Mouse (Mus musculus) hindbrain, embryonic 12.5 days (tissue): ENCODE data around the gene Akt3. TPM values are rescaled to one million over a fixed set of nuclear protein-coding genes. Genes with fewer than 3 reads are reported as not detected.
A peak's percentile ranks its signal among the peaks of the same experiment; 100 is the strongest.

Source experiments
- ATAC-seq: fragments of 200-750 bp; cut with Nextera tagmentation; 2 replicates; pipeline ENCODE4 v1.8.0; 2017; ENCODE audit warnings: moderate TSS enrichment; ENCODE audit not compliant: low FRiP score
- H3K27ac ChIP-seq: fragments of 300-500 bp; sonication (generic); 2 replicates; pipeline ENCODE4 v1.5.1; 2016; ENCODE audit warnings: mild to moderate bottlenecking
- H3K27me3 ChIP-seq: fragments of 300-500 bp; sonication (generic); 2 replicates; pipeline ENCODE4 v1.6.1; 2016; ENCODE audit warnings: mild to moderate bottlenecking
- H3K36me3 ChIP-seq: fragments of 300-500 bp; sonication (generic); 2 replicates; pipeline ENCODE4 v1.6.1; 2016; ENCODE audit warnings: mild to moderate bottlenecking
- H3K4me1 ChIP-seq: fragments of 300-500 bp; sonication (generic); 2 replicates; pipeline ENCODE4 v1.6.1; 2016
- H3K4me2 ChIP-seq: fragments of 300-500 bp; sonication (generic); replicated peaks from 2 replicates; pipeline ENCODE4 v1.6.1; 2016; ENCODE audit warnings: mild to moderate bottlenecking
- H3K4me3 ChIP-seq: fragments of 300-500 bp; sonication (generic); 2 replicates; pipeline ENCODE4 v1.5.1; 2016; ENCODE audit warnings: mild to moderate bottlenecking
- H3K9ac ChIP-seq: fragments of 300-500 bp; sonication (generic); 2 replicates; pipeline ENCODE4 v1.6.1; 2016; ENCODE audit warnings: mild to moderate bottlenecking, moderate library complexity
- H3K9me3 ChIP-seq: fragments of 300-500 bp; sonication (generic); replicated peaks from 2 replicates; pipeline ENCODE4 v1.6.1; 2016; ENCODE audit warnings: mild to moderate bottlenecking
- WGBS: fragments of 180-500 bp; shearing (Covaris S2); methylation state at CpG from one replicate; pipeline ENCODE4 v1.1.7; 2016; 5-methylcytosine and 5-hydroxymethylcytosine counted together
- polyA plus RNA-seq: library from polyadenylated mRNA; unstranded; fragments of >200 nt; fragmentation: Nextera tagmentation; extraction: Ambion mirVana; gene quantifications from 2 replicates; pipeline ENCODE4 v1.2.1, GENCODE M21; 2016

Gene Akt3
- polyA plus RNA-seq, 1 experiment from 2014 or later = 28.8 TPM

DNA sequence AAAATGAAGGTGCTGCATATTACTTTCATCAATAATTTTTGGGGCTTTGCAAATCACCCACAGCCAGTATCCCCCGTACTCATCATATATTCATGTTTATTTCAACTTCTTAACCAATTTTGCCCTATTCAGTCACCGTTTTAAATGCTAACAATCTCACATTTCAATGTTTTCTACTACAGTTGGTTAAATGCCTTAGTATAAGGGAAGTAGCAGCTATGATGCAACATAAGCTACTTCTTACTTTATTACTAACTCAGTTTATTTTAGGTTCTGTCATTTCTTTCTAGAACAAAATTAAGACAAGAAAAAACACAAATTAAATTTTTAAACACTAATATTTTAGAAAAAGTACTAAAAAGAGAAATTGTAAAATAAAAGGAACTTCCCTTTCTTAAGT, 78.4 kb downstream of the Akt3 start:
- H3K27ac ChIP-seq = no peak overlapping the region
- no peaks in the 10 kb centered on the region for H3K36me3 ChIP-seq
- H3K4me3 ChIP-seq = no peak overlapping the region
- 0 out of 2 replicates have a peak, but pooled peaks cover 2% of the 10 kb centered on the region for H3K4me1 ChIP-seq
- WGBS = 92% methylated on average over 2 of the region's 2 CpGs
- no peak for ATAC-seq
- H3K9me3 ChIP-seq = no peaks in the 10 kb centered on the region
- no peak overlapping the region for H3K4me2 ChIP-seq
- no peak overlapping the region for H3K9ac ChIP-seq
- no peaks in the 10 kb centered on the region for H3K27me3 ChIP-seq

DNA sequence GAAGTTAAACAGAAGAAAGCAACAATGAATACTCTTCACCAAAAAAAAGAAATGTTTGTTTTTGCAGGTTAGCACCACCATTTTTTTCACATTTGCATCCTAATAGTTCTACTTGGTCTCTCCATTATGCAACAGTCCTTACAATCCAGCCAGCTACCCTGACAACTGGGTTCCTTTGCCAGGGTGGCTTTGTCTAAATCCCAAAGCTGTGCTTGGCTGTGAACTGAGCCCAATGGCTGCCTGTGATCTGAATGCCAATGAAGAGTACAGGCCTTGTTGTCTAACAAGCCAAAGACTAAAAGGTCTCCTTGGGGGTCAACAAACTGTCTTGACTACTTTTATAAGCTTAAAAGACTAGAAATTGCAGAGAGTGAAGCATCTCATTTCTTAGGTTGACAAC, 82.6 kb downstream of the Akt3 start:
- peak; percentile 93 for ATAC-seq
- Histone ChIP-seq H3K36me3 (no peaks in the 10 kb centered on the region), H3K27me3 (no peaks in the 10 kb centered on the region), H3K27ac (peak overlapping the region; percentile 44; the same call in 1 of the 2 replicates), H3K4me2 (no peak overlapping the region), H3K4me3 (no peak overlapping the region), H3K9ac (no peak overlapping the region), H3K4me1 (peaks cover 8% of the 10 kb centered on the region; the same call in 1 of the 2 replicates), H3K9me3 (no peaks in the 10 kb centered on the region)

DNA sequence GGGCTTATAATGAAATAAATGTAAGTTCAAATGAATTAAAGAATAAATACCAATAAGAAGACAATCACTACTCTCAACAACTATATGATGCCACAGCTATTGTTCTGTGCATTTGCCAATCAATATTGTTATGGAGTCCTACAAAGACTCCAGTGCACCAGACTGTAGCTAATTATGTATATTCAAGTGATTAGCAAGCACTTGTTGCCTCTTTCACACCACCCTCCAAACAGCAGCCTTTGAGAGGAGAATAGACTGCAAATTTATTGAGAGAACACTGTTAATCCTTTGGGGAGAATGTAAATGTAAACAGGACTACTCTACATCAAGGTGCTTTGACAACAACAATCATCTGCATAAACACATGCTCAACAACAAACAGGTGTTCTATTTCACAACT, 86.7 kb downstream of the Akt3 start:
- no peak for ATAC-seq

DNA sequence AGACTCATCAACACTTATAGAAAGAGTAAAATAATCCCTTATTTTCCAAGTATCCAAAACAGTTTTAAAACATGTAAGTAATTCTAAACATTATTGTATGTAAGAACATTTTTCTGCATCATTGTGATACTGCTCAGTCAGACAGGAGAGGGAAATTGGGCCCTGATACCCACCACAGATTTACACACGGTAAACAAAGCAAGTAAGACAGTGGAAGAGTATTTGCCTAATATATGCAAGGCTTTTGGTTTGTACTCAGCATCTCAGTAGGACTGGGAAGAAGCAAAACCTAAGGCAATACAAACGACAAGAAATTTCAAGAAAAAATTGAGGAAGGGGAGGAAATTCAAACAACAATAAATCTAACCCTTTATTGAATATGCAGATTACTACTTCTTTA, 92.2 kb downstream of the Akt3 start:
- H3K9ac ChIP-seq = no peak overlapping the region
- no peaks in the 10 kb centered on the region for H3K9me3 ChIP-seq
- H3K4me2 ChIP-seq = no peak overlapping the region
- H3K27me3 ChIP-seq = no peaks in the 10 kb centered on the region
- ATAC-seq = no peak
- 23% methylated on average over 2 of the region's 2 CpGs for WGBS
- no peak overlapping the region for H3K4me3 ChIP-seq
- H3K4me1 ChIP-seq = 0 out of 2 replicates have a peak, but pooled peaks cover 7% of the 10 kb centered on the region
- H3K36me3 ChIP-seq = no peaks in the 10 kb centered on the region
- no peak overlapping the region for H3K27ac ChIP-seq

More for the DNA sequence above, 86.7 kb downstream of the Akt3 start:
- Histone ChIP-seq H3K9ac (no peak overlapping the region), H3K4me3 (no peak overlapping the region), H3K4me2 (no peak overlapping the region), H3K27me3 (no peaks in the 10 kb centered on the region), H3K4me1 (peaks cover 14% of the 10 kb centered on the region; the same call in 1 of the 2 replicates), H3K9me3 (no peaks in the 10 kb centered on the region), H3K27ac (no peak overlapping the region; the same call in 1 of the 2 replicates), H3K36me3 (no peaks in the 10 kb centered on the region)

DNA sequence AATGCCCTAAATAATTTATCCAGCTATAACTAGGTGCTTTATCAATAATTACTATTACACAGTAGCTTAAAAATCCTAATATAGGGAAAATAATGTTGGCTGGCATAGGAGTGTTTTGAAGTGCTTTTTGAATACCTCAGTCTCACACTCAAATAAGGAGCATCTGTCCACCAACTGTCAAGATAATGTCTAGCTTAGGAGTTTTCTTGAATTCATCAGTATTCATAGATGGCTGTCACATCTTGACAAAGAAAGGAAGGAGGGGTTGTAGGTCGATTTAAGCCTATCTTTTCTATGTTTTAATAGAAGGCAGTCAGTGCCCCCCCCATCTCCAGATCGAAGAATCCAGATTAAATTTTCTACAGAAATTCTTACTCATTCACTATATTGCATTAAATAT, 92.7 kb downstream of the Akt3 start:
- ATAC-seq = no peak
- Histone ChIP-seq H3K27ac (no peak overlapping the region), H3K9ac (no peak overlapping the region), H3K36me3 (no peaks in the 10 kb centered on the region), H3K4me2 (no peak overlapping the region), H3K4me1 (0 out of 2 replicates have a peak, but pooled peaks cover 7% of the 10 kb centered on the region), H3K27me3 (no peaks in the 10 kb centered on the region), H3K4me3 (no peak overlapping the region), H3K9me3 (no peaks in the 10 kb centered on the region)
- 53% methylated on average over 2 of the region's 2 CpGs for WGBS

DNA sequence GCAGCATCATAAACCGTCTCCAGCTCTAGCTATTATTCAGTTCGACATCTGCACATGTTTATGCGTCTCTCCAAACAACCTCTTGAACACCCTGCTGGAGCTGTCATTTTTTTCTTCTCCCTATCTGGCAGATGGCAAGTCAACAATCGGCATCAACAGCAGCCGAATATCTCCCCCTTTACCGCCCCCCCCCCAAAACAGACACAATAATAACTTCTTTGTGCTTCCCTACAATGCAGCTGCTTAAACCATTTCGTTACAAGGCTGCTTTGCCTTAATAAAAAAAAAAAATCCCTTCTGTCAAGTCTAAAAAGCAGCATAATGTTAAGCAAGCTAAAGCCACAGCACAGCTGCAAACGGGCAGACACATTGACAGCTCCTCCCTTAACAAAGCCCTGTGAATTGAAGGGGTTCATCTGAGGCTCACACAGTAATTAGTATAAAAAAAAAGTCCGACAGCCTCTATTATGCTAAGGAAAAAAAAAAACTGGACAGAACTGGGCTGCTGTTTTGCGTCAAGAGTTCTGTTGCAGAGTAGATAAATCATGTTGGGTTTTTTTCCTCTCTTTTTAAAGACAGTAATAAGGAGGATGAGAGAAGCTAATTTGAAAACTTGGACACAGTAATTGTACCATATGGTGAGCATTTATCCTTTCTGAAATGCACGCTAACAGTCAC, 107.5 kb downstream of the Akt3 start:
- H3K9ac ChIP-seq = no peak overlapping the region

DNA sequence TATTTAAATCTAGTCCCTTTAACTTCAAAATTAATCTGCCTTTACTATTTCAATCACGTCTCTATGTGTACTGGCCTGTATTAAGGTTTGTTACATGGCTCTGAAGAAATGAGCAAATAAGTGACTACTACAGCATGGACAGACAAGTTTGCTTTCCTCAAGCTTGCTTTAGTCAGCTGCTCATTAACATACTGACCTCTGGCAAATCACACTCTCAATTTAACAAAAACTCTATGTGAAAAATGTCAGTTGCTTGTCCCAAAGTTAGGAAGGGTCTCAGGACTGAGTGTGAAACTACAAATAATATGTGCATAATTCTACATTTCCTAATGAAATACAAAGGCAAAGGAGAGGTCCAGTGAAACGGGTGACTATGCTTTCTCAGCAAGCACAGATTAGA, 109.3 kb downstream of the Akt3 start:
- Histone ChIP-seq H3K9me3 (no peaks in the 10 kb centered on the region), H3K4me2 (no peak overlapping the region), H3K27ac (peak overlapping the region; percentile 55), H3K36me3 (no peaks in the 10 kb centered on the region), H3K27me3 (no peaks in the 10 kb centered on the region), H3K9ac (no peak overlapping the region), H3K4me1 (peaks cover 13% of the 10 kb centered on the region), H3K4me3 (no peak overlapping the region)
- no peak for ATAC-seq
- WGBS = 23% methylated on average over 2 of the region's 2 CpGs

More for the DNA sequence above, 107.5 kb downstream of the Akt3 start:
- WGBS = 6% methylated on average over 11 of the region's 11 CpGs
- no peaks in the 10 kb centered on the region for H3K27me3 ChIP-seq
- peak overlapping the region; percentile 79 for H3K27ac ChIP-seq
- peak; percentile 91 for ATAC-seq
- no peak overlapping the region for H3K4me3 ChIP-seq
- H3K4me1 ChIP-seq = peaks cover 13% of the 10 kb centered on the region
- peak overlapping the region; percentile 43 for H3K4me2 ChIP-seq
- no peaks in the 10 kb centered on the region for H3K36me3 ChIP-seq
- no peaks in the 10 kb centered on the region for H3K9me3 ChIP-seq

DNA sequence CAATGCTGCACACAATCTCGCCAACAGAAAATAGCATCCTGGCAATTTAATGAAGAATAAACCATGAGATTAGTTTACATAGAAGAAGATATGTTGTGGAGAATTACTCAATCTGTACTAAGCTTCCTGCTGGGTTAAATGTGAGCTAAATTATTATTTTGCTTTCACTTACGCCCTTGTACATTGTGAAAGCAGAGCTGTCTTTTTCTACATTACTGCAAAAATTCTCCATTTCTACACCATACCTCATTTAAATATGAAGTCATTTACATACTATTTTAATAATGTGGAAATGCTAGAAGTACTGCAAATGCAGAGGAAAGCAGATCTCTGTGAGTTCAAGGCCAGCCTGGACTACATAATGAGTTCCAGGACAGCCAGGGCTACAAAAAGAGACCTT, 116.5 kb downstream of the Akt3 start:
- no peak overlapping the region for H3K4me3 ChIP-seq
- H3K9ac ChIP-seq = no peak overlapping the region
- H3K4me2 ChIP-seq = no peak overlapping the region
- no peak overlapping the region for H3K27ac ChIP-seq
- no peaks in the 10 kb centered on the region for H3K9me3 ChIP-seq
- H3K4me1 ChIP-seq = no peaks in the 10 kb centered on the region
- no peaks in the 10 kb centered on the region for H3K36me3 ChIP-seq
- ATAC-seq = no peak
- WGBS = 88% methylated on average over 2 of the region's 2 CpGs
- H3K27me3 ChIP-seq = no peaks in the 10 kb centered on the region

DNA sequence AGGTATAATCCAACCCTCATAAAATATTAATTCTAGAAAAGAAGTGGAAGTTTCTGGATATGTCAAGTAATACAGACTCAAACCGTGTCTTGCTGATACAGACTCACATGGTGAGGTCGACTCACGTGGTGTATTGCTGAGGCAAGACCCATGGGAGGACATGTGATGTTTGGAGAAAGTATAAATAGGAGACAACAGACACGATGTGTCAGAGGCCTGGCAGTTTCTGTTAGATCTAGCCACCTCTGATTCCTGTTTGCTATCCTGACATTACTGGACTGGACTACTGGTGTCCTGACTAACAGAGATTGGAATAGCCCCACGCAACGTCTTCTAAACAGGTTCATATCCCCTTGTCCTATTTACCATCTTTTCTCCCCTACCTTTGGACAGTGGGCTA, 118.4 kb downstream of the Akt3 start:
- Histone ChIP-seq H3K4me3 (no peak overlapping the region), H3K27ac (no peak overlapping the region), H3K9me3 (no peaks in the 10 kb centered on the region), H3K4me2 (no peak overlapping the region), H3K36me3 (no peaks in the 10 kb centered on the region), H3K4me1 (no peaks in the 10 kb centered on the region), H3K27me3 (no peaks in the 10 kb centered on the region), H3K9ac (no peak overlapping the region)
- no peak for ATAC-seq
- 84% methylated on average over 6 of the region's 6 CpGs for WGBS

DNA sequence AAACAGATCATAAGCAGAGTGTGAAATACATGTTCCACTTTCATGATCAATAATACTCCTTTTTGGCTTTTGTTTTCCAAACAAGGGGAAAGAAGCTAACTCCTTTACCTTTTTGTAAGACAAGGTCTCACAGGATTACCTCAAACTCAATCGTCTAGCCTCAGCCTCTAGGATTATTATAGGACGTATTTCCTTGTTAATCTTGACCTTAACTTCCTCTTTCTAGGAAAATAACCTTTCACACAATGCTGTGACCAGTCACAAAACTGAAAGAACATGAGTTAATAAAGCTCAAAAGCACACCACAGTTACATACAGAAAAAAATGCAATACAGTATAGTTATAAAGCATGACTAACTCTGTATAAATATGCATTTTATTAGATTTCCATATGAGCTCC, 126.5 kb downstream of the Akt3 start:
- Histone ChIP-seq H3K9me3 (no peaks in the 10 kb centered on the region), H3K4me1 (no peaks in the 10 kb centered on the region), H3K9ac (no peak overlapping the region), H3K27me3 (no peaks in the 10 kb centered on the region), H3K4me3 (no peak overlapping the region), H3K4me2 (no peak overlapping the region), H3K27ac (no peak overlapping the region), H3K36me3 (peaks cover 7% of the 10 kb centered on the region; the same call in 1 of the 2 replicates)
- 86% methylated on average over 2 of the region's 2 CpGs for WGBS
- no peak for ATAC-seq

DNA sequence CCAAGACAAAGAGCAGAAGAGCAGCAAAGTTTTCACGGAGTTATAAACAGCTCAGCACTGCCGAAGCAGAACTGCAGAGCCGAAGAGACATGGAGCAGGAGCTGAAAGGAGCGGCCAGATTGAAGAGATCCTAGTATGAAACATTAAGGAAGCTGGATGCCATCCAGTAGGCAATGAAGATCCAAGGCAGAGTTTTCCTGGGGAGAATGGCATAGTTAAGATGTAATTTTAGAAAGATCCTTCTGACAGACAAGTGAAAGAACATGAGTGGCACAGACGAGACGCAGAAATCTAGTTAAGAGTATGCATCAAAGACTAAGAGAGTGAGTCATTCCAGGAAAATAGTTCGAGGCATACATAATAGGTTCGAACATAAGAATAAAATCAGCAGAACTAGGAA, 131.3 kb downstream of the Akt3 start:
- Histone ChIP-seq H3K36me3 (peaks cover 7% of the 10 kb centered on the region; the same call in 1 of the 2 replicates), H3K4me3 (no peak overlapping the region), H3K4me1 (no peaks in the 10 kb centered on the region), H3K27me3 (no peaks in the 10 kb centered on the region), H3K4me2 (no peak overlapping the region), H3K9ac (no peak overlapping the region), H3K9me3 (no peaks in the 10 kb centered on the region), H3K27ac (no peak overlapping the region)
- no peak for ATAC-seq
- WGBS = 87% methylated on average over 8 of the region's 8 CpGs

DNA sequence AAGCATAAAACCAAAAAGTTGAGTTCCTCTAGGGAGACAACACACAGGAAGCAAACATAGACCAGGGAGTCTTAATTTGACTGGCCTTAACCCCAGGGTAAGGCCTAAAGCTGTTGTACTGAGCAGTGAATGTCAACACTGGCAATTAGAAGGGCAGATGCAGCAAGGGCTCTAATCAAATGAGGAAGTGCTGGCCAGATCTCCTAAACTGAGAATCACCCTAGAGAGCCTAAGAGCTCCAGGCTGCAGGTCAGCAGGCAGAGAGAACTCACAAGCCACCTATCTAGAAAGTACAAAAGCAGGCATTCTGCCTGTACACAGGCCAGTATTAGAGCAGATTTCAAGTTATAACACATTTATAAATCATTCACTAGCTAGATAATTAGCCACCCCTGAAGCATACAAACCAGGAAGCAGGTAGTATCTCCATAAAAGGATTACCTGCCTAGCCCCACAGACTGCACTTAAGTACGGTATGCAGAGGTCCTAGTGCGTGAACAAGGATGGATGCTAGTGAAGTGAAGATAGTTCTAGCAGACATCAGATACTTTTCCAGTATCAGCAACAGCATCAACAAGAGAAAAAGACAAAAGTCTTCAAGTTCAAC, 147.2 kb downstream of the Akt3 start:
- ATAC-seq = no peak
- no peaks in the 10 kb centered on the region for H3K27me3 ChIP-seq
- H3K4me3 ChIP-seq = no peak overlapping the region
- H3K4me1 ChIP-seq = peaks cover 6% of the 10 kb centered on the region; the same call in 1 of the 2 replicates
- no peak overlapping the region for H3K27ac ChIP-seq
- H3K9ac ChIP-seq = no peak overlapping the region
- no peaks in the 10 kb centered on the region for H3K36me3 ChIP-seq
- no peak overlapping the region for H3K4me2 ChIP-seq
- WGBS = 94% methylated on average over 2 of the region's 2 CpGs
- no peaks in the 10 kb centered on the region for H3K9me3 ChIP-seq

DNA sequence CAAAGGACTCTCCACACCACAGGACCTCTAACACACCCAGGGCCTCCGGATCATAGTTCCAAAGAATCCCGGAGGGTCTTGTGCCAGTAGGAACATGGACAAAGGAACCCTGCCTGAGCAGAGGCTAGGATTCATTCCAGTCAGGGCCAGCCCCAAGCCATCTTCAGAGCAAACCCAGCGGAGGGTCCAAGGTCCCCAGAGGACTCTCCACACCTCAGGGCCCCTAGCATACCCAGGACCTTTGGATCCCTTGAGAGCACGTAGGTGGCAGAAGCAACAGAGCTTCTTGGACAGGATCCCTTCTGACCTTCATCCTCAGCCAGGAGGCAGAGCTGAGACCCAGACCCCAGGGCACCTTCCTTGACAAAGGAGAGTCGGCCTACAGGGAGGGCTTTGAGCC, 167.5 kb downstream of the Akt3 start:
- ATAC-seq = no peak
- no peaks in the 10 kb centered on the region for H3K4me1 ChIP-seq

More for the DNA sequence above, 167.5 kb downstream of the Akt3 start:
- H3K27ac ChIP-seq = no peak overlapping the region
- no peak overlapping the region for H3K4me2 ChIP-seq
- no peak overlapping the region for H3K9ac ChIP-seq
- no peaks in the 10 kb centered on the region for H3K9me3 ChIP-seq
- no peak overlapping the region for H3K4me3 ChIP-seq
- no peaks in the 10 kb centered on the region for H3K36me3 ChIP-seq
- H3K27me3 ChIP-seq = no peaks in the 10 kb centered on the region
- 88% methylated on average over 5 of the region's 5 CpGs for WGBS
